Mouse (Mus musculus) limb, embryonic 11.5 days (tissue): ENCODE results near the gene Abcb6. TPM values are rescaled to one million over a fixed set of nuclear protein-coding genes. Genes with fewer than 3 reads are reported as not detected.

ENCODE experiments used
- ATAC-seq: fragments of 200-750 bp; cut with Nextera tagmentation; 2 replicates; pipeline ENCODE4 v1.8.0; 2017; ENCODE audit warnings: low read depth; ENCODE audit not compliant: insufficient number of reproducible peaks, low FRiP score, low TSS enrichment
- DNase-seq: peaks from one replicate; pipeline ENCODE4 v3.0.0-alpha.2; 2015; ENCODE audit warnings: low spot score
- H3K27ac ChIP-seq: fragments of 300-500 bp; sonication (generic); replicated peaks from 2 replicates; pipeline ENCODE4 v1.5.1; 2014; ENCODE audit warnings: low read depth, mild to moderate bottlenecking, low read length
- H3K27me3 ChIP-seq: fragments of 300-500 bp; sonication (generic); 2 replicates; pipeline ENCODE4 v1.6.1; 2014; ENCODE audit warnings: mild to moderate bottlenecking, low read length, mixed read lengths; ENCODE audit not compliant: control insufficient read depth, insufficient read depth
- H3K36me3 ChIP-seq: fragments of 300-500 bp; sonication (generic); 2 replicates; pipeline ENCODE4 v1.6.1; 2014; ENCODE audit warnings: mild to moderate bottlenecking, low read length, moderate library complexity, mixed read lengths; ENCODE audit not compliant: control insufficient read depth, insufficient read depth
- H3K4me1 ChIP-seq: fragments of 300-500 bp; sonication (generic); 2 replicates; pipeline ENCODE4 v1.6.1; 2014; ENCODE audit warnings: low read length, mixed read lengths; ENCODE audit not compliant: control insufficient read depth, insufficient read depth
- H3K4me2 ChIP-seq: fragments of 300-500 bp; sonication (generic); 2 replicates; pipeline ENCODE4 v1.6.1; 2014; ENCODE audit warnings: low read depth, mild to moderate bottlenecking, moderate library complexity; ENCODE audit not compliant: severe bottlenecking
- H3K4me3 ChIP-seq: fragments of 300-500 bp; sonication (generic); 2 replicates; pipeline ENCODE4 v1.5.1; 2014; ENCODE audit warnings: low read depth, low read length
- H3K9ac ChIP-seq: fragments of 300-500 bp; sonication (generic); 2 replicates; pipeline ENCODE4 v1.6.1; 2014; ENCODE audit warnings: mild to moderate bottlenecking, low read length
- H3K9me3 ChIP-seq: fragments of 300-500 bp; sonication (generic); 2 replicates; pipeline ENCODE4 v1.6.1; 2016; ENCODE audit warnings: low read length; ENCODE audit not compliant: control insufficient read depth
- WGBS: fragments of 180-500 bp; shearing (Covaris S2); extraction: QIAGEN DNeasy Blood & Tissue Kit; methylation state at CpG from one replicate; pipeline ENCODE4 v1.1.7; 2014; 5-methylcytosine and 5-hydroxymethylcytosine counted together
- polyA plus RNA-seq: library from polyadenylated mRNA; unstranded; fragments of >200 nt; fragmentation: Nextera tagmentation; extraction: Ambion mirVana; gene quantifications from 2 replicates; pipeline ENCODE4 v1.2.1, GENCODE M21; 2014

Abcb6 gene
- polyA plus RNA-seq, 1 experiment from 2014 or later = 24.8 TPM

GRCm38 (mm10) chr1:75147411-75148135 lies 32.6 kb downstream of the Abcb6 start:
- Histone ChIP-seq H3K9ac (no peak overlapping the region), H3K36me3 (peaks cover 12% of the 10 kb centered on the region), H3K27me3 (no peaks in the 10 kb centered on the region), H3K4me1 (peaks cover 2% of the 10 kb centered on the region; the same call in 1 of the 2 replicates), H3K9me3 (no peaks in the 10 kb centered on the region), H3K4me3 (no peak overlapping the region), H3K27ac (no peak overlapping the region), H3K4me2 (no peak overlapping the region)
- 77% methylated on average over 7 of the region's 7 CpGs for WGBS
- DNase-seq (no peak), ATAC-seq (no peak)

DNA sequence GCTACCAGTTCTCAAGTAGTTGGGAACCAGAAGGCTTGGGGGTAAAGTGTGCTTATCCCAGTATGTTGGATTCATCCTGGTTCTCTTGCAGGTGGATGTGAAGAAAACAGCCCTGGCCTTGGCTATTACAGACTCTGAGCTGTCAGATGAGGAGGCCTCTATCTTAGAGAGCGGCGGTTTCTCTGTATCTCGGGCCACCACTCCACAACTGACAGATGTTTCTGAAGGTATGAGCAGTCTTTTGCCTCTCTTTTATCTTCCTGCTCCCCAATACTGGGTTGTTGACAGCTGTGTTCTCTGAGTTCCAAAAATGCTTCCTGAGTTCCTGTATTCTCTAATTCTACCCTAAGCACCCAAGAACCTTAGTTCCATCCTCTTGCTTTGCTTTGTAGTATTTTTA lies 34.6 kb downstream of the Abcb6 start:
- 88% methylated on average over 3 of the region's 3 CpGs for WGBS
- Histone ChIP-seq H3K4me1 (peaks cover 7% of the 10 kb centered on the region), H3K9me3 (no peaks in the 10 kb centered on the region), H3K27me3 (no peaks in the 10 kb centered on the region), H3K4me2 (no peak overlapping the region), H3K27ac (no peak overlapping the region), H3K36me3 (peaks cover 12% of the 10 kb centered on the region), H3K4me3 (no peak overlapping the region), H3K9ac (no peak overlapping the region)
- ATAC-seq = no peak
- no peak for DNase-seq

DNA sequence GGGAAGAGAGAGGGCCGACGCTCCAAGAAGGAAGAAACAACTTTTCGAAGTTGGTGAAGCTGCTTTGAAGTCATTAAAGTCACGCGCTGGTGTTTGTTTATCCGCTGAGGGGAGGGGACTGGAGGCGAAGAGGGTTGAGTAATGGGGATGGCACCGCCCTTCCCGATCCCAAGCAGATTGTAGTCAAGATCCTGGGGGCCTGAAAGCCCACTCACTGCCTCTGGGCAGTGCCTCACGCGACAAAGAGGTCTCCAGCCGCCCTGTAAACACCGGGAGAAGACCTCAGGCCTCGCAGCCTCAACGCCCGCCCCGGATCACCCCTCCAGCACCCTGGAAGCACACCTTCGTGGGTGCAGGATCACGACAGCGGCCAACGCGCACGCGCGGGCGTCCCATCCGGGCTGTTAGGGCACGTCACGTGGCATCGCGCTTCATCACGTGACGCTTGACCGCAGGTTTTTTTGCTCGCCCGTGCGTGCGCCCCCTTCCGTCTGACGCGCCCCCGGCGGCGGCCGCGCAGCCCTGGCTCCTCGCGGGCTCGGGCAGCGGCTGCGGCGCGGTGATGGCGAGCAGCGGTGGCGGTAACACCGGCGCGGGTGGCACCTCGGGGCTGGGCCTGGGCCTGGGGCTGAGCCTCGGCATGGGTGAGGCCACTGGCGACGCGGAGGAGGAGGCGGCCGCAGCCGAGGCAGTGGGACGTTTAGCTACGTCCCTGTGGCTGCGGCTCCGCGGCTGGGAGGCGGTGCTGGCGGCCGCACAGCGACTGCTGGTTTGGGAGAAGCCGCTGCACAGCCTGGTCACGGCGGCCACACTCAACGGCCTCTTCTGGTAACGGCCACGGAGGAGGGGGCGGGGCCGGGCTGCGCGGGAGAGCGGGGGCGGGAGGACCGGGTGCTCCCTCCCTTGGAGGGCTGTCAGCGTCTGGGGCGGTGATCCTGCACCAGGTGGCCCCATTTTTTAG lies 37.6 kb downstream of the Abcb6 start, which contains the start of the genes Cnppd1 and Retreg2:
TSS of gene Cnppd1 (minus strand) at position 411 of the 961 bp plus-strand sequence.
TSS of gene Retreg2 (plus strand) at position 478 of the 961 bp plus-strand sequence.
- Histone ChIP-seq H3K4me2 (peak within 1 kb of the TSS; percentile 93), H3K9ac (peak within 1 kb of the TSS; percentile 88), H3K27me3 (no peaks in the 10 kb centered on the region), H3K9me3 (no peaks in the 10 kb centered on the region), H3K4me3 (peak within 1 kb of the TSS; percentile 73), H3K4me1 (peaks cover 7% of the 10 kb centered on the region), H3K27ac (peak within 1 kb of the TSS; percentile 93), H3K36me3 (peaks cover 12% of the 10 kb centered on the region)
- DNase-seq = peak; percentile 97
- WGBS = under 1% methylated on average over 80 of the region's 91 CpGs
- ATAC-seq = peak; percentile 85

DNA sequence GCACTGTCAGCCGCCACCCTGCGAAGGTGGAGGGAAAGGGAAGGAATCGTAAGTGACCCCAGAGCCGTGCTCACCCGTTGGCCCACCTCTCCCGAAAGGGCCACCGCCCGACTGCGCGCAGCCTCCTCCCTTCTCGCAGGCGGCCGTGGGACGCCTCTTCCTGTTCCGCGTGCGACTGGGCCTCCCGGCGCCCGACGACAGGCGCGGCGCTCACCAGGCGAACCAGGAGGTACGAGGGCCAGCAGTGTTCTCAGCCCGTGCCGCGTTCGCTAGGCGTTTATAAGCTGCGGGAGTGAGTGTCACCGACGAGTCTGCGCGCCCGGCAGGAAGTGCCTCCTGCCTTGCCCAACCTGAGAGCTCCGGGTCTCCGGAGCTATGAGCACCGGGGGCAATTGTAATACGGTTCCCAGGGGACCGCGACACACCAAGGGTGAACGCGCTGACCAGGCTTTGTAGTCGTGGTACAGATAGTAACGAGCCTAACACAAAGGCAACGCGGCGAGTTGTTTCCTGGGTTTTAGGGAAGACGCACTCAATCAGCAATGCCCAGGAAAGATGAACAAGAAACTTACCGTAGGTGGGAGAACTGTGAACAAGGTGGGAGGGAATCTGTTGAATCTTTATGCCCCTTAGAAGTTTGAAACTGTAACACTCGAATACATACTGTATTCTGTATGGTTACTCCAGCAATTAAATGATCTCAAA lies 38.6 kb downstream of the Abcb6 start:
- Histone ChIP-seq H3K4me1 (peaks cover 7% of the 10 kb centered on the region), H3K36me3 (peaks cover 7% of the 10 kb centered on the region), H3K4me3 (peak overlapping the region; percentile 73), H3K27ac (no peak overlapping the region), H3K4me2 (peak overlapping the region; percentile 93), H3K9ac (peak overlapping the region; percentile 73), H3K27me3 (no peaks in the 10 kb centered on the region), H3K9me3 (no peaks in the 10 kb centered on the region)
- ATAC-seq = 0 out of 2 replicates have a peak, but pooled peaks have one; percentile 15
- under 1% methylated on average over 53 of the region's 53 CpGs for WGBS
- DNase-seq = peak; percentile 63

DNA sequence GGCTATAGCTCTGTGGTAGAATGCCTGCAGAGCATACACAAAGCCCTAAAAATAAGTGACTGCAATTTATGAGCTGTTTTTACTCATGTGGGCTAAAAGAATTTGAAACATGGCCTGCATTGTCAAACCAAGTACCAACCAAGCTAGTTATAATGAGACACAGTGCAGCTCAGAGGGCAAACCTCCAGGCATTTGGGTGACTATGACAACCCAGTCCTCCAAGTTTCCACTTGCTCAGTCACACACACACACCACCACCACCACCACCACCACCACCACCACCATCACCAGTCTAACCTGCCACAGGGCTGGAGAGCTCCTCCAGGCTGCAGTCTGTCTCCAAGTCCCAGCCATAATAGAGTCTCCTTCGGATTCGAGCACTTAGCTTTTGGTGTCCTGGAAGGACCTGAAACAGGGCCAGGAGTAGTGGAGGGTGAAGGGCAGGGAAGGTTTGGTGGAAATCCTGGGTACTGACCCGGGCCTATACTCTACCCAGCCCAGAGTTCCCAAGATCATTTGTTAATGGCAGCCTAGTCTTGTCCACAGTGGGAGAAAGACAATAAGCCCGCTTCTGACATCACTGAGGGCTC lies 39.5 kb downstream of the Abcb6 start:
- Histone ChIP-seq H3K4me2 (peak overlapping the region; percentile 93), H3K27me3 (no peaks in the 10 kb centered on the region), H3K36me3 (peaks cover 9% of the 10 kb centered on the region; the same call in 1 of the 2 replicates), H3K9me3 (no peaks in the 10 kb centered on the region), H3K9ac (peak overlapping the region; percentile 73), H3K27ac (no peak overlapping the region), H3K4me1 (peaks cover 7% of the 10 kb centered on the region), H3K4me3 (peak overlapping the region; percentile 73)
- 63% methylated on average over 4 of the region's 4 CpGs for WGBS
- ATAC-seq = no peak
- no peak for DNase-seq

DNA sequence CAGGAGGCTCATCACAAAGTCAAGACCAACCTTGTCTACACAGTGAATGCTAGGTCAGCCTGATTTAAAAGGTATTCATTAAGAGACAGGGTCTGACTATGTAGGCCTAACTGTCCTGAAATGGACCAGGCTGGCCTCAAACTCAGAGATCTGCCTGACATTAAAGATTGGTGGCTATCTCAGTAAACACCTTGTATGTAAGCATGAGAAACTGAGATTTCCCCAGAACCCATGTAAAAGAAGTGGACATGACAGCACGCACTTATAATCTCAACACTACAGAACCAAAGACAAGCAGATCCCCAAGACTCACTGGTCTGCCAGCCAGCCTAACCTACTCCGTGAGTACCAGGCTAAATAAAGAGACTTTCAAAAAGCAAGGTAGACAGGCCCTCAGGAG lies 41.7 kb downstream of the Abcb6 start:
- DNase-seq = no peak
- H3K9me3 ChIP-seq = no peaks in the 10 kb centered on the region
- 95% methylated on average over 2 of the region's 2 CpGs for WGBS
- ATAC-seq = no peak
- H3K4me3 ChIP-seq = no peak overlapping the region
- no peak overlapping the region for H3K9ac ChIP-seq
- no peak overlapping the region for H3K4me2 ChIP-seq
- peaks cover 7% of the 10 kb centered on the region for H3K4me1 ChIP-seq
- H3K36me3 ChIP-seq = peaks cover 7% of the 10 kb centered on the region; the same call in 1 of the 2 replicates
- no peaks in the 10 kb centered on the region for H3K27me3 ChIP-seq
- no peak overlapping the region for H3K27ac ChIP-seq

DNA sequence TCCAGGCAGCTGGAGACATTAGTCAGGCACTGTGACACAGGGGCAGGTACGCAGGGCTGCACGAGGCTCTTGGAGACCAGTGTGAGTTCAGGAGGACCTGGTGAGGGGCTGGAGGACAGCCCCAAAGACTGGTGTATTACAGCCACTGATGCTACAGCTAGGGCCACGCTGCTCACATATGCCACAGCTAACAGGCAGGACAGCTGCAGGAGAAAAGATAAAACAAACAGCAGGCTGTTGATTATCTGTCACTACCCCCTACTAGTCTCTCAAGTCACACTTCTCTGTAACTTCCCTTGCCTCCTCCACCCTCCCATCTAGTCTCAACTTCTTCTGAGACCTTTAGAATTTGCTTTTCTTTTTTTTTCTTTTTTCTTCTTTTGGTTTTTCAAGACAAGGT lies 43.5 kb downstream of the Abcb6 start:
- H3K36me3 ChIP-seq = peaks cover 7% of the 10 kb centered on the region; the same call in 1 of the 2 replicates
- H3K27me3 ChIP-seq = no peaks in the 10 kb centered on the region
- no peaks in the 10 kb centered on the region for H3K9me3 ChIP-seq
- H3K4me3 ChIP-seq = no peak overlapping the region
- WGBS = 54% methylated on average over 3 of the region's 3 CpGs
- H3K4me1 ChIP-seq = peaks cover 5% of the 10 kb centered on the region; the same call in 1 of the 2 replicates
- no peak overlapping the region for H3K27ac ChIP-seq
- no peak overlapping the region for H3K4me2 ChIP-seq
- ATAC-seq = no peak
- H3K9ac ChIP-seq = no peak overlapping the region
- DNase-seq = no peak
